Comparison of ENCODE assay signal across 31 mouse cellular contexts in the genomic region with DNA sequence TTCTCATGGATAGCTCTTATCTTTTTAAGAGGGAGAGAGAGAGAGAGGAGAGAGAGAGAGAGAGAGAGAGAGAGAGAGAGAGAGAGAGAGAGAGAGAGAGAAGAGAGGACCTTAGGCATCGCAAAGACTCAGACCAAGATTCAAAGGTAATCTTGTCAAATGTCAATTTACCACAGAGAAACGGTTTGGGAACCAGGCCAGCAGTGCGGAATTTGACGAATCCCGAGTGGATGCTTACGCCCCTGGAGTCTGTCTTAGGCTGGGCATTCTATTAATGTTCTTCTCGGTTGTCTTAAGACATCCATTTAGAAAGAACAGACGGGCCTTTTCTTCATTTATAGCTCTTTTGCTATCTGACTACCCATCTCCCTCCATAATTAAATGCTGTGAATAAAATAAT.
DNase-seq lines count a peak whose midpoint lies in the region; ATAC-seq and TF ChIP-seq lines count a peak whose summit lies in the region.
"Had no signal": no experiment of that assay in that cellular context is flagged by ENCODE, and none has a peak within 500 bp of the region (broad histone marks: within the 10 kb centered on the region; RNA-seq: fewer than 3 reads in every experiment).

No protein-coding gene starts in this region.

- H3K27me3 ChIP-seq in heart, embryonic 13.5 days (replicated peaks): no peaks in the 10 kb centered on the region
- H3K27me3 ChIP-seq in heart, embryonic 10.5 days (ENCODE audit: insufficient read depth, poor library complexity, severe bottlenecking): no peaks in the 10 kb centered on the region
- no peaks in the 10 kb centered on the region for H3K27me3 ChIP-seq in kidney, adult 2 months (replicated peaks; ENCODE audit: control insufficient read depth, insufficient read depth, low read length)
- H3K27me3 ChIP-seq: CH12.LX; lung, embryonic 15.5 days; neural tube, embryonic 12.5 days had no signal

- no peak for ATAC-seq in heart, embryonic 13.5 days (ENCODE audit: extremely low read depth, insufficient number of reproducible peaks, low FRiP score, low TSS enrichment)
- ATAC-seq: forebrain, embryonic 16.5 days; inflammation-experienced regulatory T-cells, adult 6 months; midbrain, embryonic 16.5 days had no signal

- H3K4me2 ChIP-seq in heart, embryonic 13.5 days: peak overlapping the region; percentile 26; the same call in 1 of the 2 replicates
- H3K4me2 ChIP-seq: hindbrain, embryonic 14.5 days; lung, embryonic 15.5 days; neural tube, embryonic 12.5 days had no signal

- H3K9ac ChIP-seq in heart, embryonic 13.5 days: no peak overlapping the region
- H3K9ac ChIP-seq: hindbrain, embryonic 14.5 days; liver, embryonic 14.5 days; lung, embryonic 15.5 days; neural tube, embryonic 12.5 days had no signal

- WGBS in heart, embryonic 13.5 days: 48% methylated on average over 8 of the region's 8 CpGs
- WGBS in heart, embryonic 10.5 days: 62% methylated on average over 8 of the region's 8 CpGs
- 72% methylated on average over 8 of the region's 8 CpGs for WGBS in kidney, adult 2 months

- H3K36me3 ChIP-seq in heart, embryonic 13.5 days: no peaks in the 10 kb centered on the region
- no peaks in the 10 kb centered on the region for H3K36me3 ChIP-seq in heart, embryonic 10.5 days
- H3K36me3 ChIP-seq in kidney, adult 2 months (ENCODE audit: control insufficient read depth, insufficient read depth, low read length): no peaks in the 10 kb centered on the region
- H3K36me3 ChIP-seq: lung, embryonic 15.5 days; neural tube, embryonic 12.5 days had no signal

- no peak overlapping the region for H3K4me3 ChIP-seq in heart, embryonic 13.5 days
- no peak overlapping the region for H3K4me3 ChIP-seq in heart, embryonic 10.5 days
- H3K4me3 ChIP-seq in kidney, adult 2 months (ENCODE audit: insufficient read depth, low read depth, low read length): no peak overlapping the region
- H3K4me3 ChIP-seq: erythroblast, embryonic 14.5 days; gastrocnemius, adult 2 months; heart, adult 2 months; lung, embryonic 15.5 days; neural tube, embryonic 12.5 days had no signal

- no peaks in the 10 kb centered on the region for H3K9me3 ChIP-seq in heart, embryonic 13.5 days
- H3K9me3 ChIP-seq in heart, embryonic 10.5 days: no peaks in the 10 kb centered on the region
- H3K9me3 ChIP-seq: lung, embryonic 15.5 days; neural tube, embryonic 12.5 days had no signal

- TF ChIP-seq CTCF in kidney, adult 2 months (conservative IDR thresholded peaks at IDR 0.05; ENCODE audit: insufficient read depth, insufficient read length, low read depth, low read length): no peak

- no peak for DNase-seq in heart, embryonic 10.5 days (ENCODE audit: low spot score)
- peak; percentile 9 for DNase-seq in kidney, postnatal 10 days
- no peak for DNase-seq in kidney, adult 2 months
- peak; percentile 25 for DNase-seq in 3134 (ENCODE audit: extremely low read depth, insufficient read length, low spot score)
- DNase-seq in NIH3T3 (ENCODE audit: low read depth): peak; percentile 27
- DNase-seq in urinary bladder, postnatal 10 days (ENCODE audit: low spot score): no peak
- DNase-seq: adrenal gland, postnatal 10 days; B cell, adult 2 months; cerebellum, adult 9-10 months; gastrocnemius, adult 2 months; gastrocnemius, postnatal 36 days; heart, adult 2 months; heart, postnatal 4 days; kidney, adult 8-10 months; kidney, postnatal 25 days; liver; right cerebral cortex, adult 18-20 months; right cerebral cortex, postnatal 4 days; thymus, adult 18-20 months; thymus, postnatal 25 days had no signal

- no peak overlapping the region for H3K27ac ChIP-seq in heart, embryonic 13.5 days (replicated peaks)
- H3K27ac ChIP-seq in heart, embryonic 10.5 days: no peak overlapping the region
- H3K27ac ChIP-seq in kidney, adult 2 months (ENCODE audit: insufficient read depth, low read depth, low read length): no peak overlapping the region
- H3K27ac ChIP-seq: gastrocnemius, adult 2 months; heart, adult 2 months; hindbrain, embryonic 14.5 days; liver, embryonic 14.5 days; lung, embryonic 15.5 days; neural tube, embryonic 12.5 days; stomach, postnatal 0 days had no signal

- TF ChIP-seq POLR2A in kidney, adult 2 months (IDR thresholded peaks at IDR 0.05; ENCODE audit: low read depth, low read length): no peak

- no peaks in the 10 kb centered on the region for H3K4me1 ChIP-seq in heart, embryonic 13.5 days
- H3K4me1 ChIP-seq in heart, embryonic 10.5 days: 0 out of 2 replicates have a peak, but pooled peaks cover 3% of the 10 kb centered on the region
- no peaks in the 10 kb centered on the region for H3K4me1 ChIP-seq in kidney, adult 2 months (ENCODE audit: control insufficient read depth, insufficient read depth, low read length)
- H3K4me1 ChIP-seq: neural tube, embryonic 12.5 days had no signal

Comparison
In these comparisons a context has a peak if more than half of its experiments do, and no peak if none do; other contexts are left out.
1. DNase-seq: peak in kidney, postnatal 10 days (single experiment), 3134 (single experiment) and NIH3T3 (single experiment); none in heart, embryonic 10.5 days (single experiment), kidney, adult 2 months (single experiment) and urinary bladder, postnatal 10 days (single experiment).